Mouse (Mus musculus): Measurements from ENCODE around the gene Med22. TPM values are rescaled to one million over a fixed set of nuclear protein-coding genes. Genes with fewer than 3 reads are reported as not detected.

Med22 gene
- 106 and 119 TPM in 2 replicates for total RNA-seq (2014; rRNA removed)
- 139 and 144 TPM in 2 replicates for polyA plus RNA-seq (2015; fragmentation: Nextera tagmentation; extraction: Ambion mirVana)

GRCm38 (mm10) chr2:26910124-26910993, at the start of gene Med22, which contains the start of gene Rpl7a:
Gene Med22, minus strand, starts transcription at chr2:26910677.
Gene Rpl7a, plus strand, starts transcription at chr2:26910764.
- Histone ChIP-seq H3K4me3 (ENCODE audit: low read depth, low read length) (peak within 1 kb of the TSS; percentile 83), H3K4me2 (ENCODE audit: low read depth, low read length, poor library complexity, severe bottlenecking) (peak within 1 kb of the TSS; percentile 96), H3K27me3 (ENCODE audit: insufficient read depth, low read length) (no peaks in the 10 kb centered on the region), H3K4me1 (ENCODE audit: insufficient read depth, low read length) (peaks cover 17% of the 10 kb centered on the region), H3K9me3 (ENCODE audit: low read length) (no peaks in the 10 kb centered on the region), H3K9ac (replicated peaks; ENCODE audit: low read length, poor library complexity, severe bottlenecking) (peak within 1 kb of the TSS; percentile 94), H3K27ac (ENCODE audit: low read depth, low read length) (peak within 1 kb of the TSS; percentile 94), H3K36me3 (ENCODE audit: insufficient read depth, low read length) (peaks cover 44% of the 10 kb centered on the region)
- ATAC-seq (ENCODE audit: low FRiP score) = peak; percentile 90
- under 1% methylated on average over 61 of the region's 74 CpGs for WGBS
- DNase-seq (ENCODE audit: low spot score) = peak; percentile 99
- no peak for TF ChIP-seq CTCF (IDR thresholded peaks at IDR 0.05)

DNA sequence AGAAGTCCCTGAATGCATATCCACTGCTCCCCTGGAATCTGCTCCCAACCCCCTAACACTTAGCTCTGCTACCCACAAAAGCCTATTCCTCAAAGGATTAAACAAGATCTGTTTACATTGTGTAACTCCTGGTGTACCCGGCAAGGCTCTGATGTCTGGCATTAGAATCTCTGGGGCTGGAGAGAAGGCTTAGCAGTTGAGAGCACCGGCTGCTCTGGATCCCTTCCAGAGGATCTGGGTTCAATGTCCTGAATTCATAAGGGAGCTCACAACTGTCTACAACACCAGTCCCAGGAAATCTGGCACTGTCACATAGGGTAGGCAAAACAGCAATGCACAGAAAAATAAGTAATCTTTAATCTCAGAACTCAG, 47.0 kb upstream of the Med22 start:
- WGBS = 80% methylated on average over 2 of the region's 2 CpGs
- H3K9ac ChIP-seq (replicated peaks; ENCODE audit: low read length, poor library complexity, severe bottlenecking) = no peak overlapping the region
- H3K4me3 ChIP-seq (ENCODE audit: low read depth, low read length) = no peak overlapping the region
- peaks cover 56% of the 10 kb centered on the region for H3K36me3 ChIP-seq (ENCODE audit: insufficient read depth, low read length)
- TF ChIP-seq CTCF (IDR thresholded peaks at IDR 0.05) = no peak
- peaks cover 8% of the 10 kb centered on the region for H3K4me1 ChIP-seq (ENCODE audit: insufficient read depth, low read length)
- ATAC-seq (ENCODE audit: low FRiP score) (no peak), DNase-seq (ENCODE audit: low spot score) (no peak)
- H3K9me3 ChIP-seq (ENCODE audit: low read length) = no peaks in the 10 kb centered on the region
- no peak overlapping the region for H3K4me2 ChIP-seq (ENCODE audit: low read depth, low read length, poor library complexity, severe bottlenecking)
- H3K27ac ChIP-seq (ENCODE audit: low read depth, low read length) = no peak overlapping the region
- H3K27me3 ChIP-seq (ENCODE audit: insufficient read depth, low read length) = no peaks in the 10 kb centered on the region

- no peak for TF ChIP-seq CTCF (IDR thresholded peaks at IDR 0.05)
- Histone ChIP-seq H3K27me3 (ENCODE audit: insufficient read depth, low read length) (no peaks in the 10 kb centered on the region), H3K4me1 (ENCODE audit: insufficient read depth, low read length) (peaks cover 6% of the 10 kb centered on the region), H3K9me3 (ENCODE audit: low read length) (no peaks in the 10 kb centered on the region), H3K9ac (replicated peaks; ENCODE audit: low read length, poor library complexity, severe bottlenecking) (no peak overlapping the region), H3K27ac (ENCODE audit: low read depth, low read length) (no peak overlapping the region), H3K36me3 (ENCODE audit: insufficient read depth, low read length) (peaks cover 62% of the 10 kb centered on the region), H3K4me3 (ENCODE audit: low read depth, low read length) (no peak overlapping the region), H3K4me2 (ENCODE audit: low read depth, low read length, poor library complexity, severe bottlenecking) (no peak overlapping the region)
- WGBS = 94% methylated on average over 12 of the region's 12 CpGs
- no peak for DNase-seq (ENCODE audit: low spot score)
- ATAC-seq (ENCODE audit: low FRiP score) = no peak
Observed at GRCm38 (mm10) chr2:26956811-26957487, 46.5 kb upstream of the Med22 start.

DNA sequence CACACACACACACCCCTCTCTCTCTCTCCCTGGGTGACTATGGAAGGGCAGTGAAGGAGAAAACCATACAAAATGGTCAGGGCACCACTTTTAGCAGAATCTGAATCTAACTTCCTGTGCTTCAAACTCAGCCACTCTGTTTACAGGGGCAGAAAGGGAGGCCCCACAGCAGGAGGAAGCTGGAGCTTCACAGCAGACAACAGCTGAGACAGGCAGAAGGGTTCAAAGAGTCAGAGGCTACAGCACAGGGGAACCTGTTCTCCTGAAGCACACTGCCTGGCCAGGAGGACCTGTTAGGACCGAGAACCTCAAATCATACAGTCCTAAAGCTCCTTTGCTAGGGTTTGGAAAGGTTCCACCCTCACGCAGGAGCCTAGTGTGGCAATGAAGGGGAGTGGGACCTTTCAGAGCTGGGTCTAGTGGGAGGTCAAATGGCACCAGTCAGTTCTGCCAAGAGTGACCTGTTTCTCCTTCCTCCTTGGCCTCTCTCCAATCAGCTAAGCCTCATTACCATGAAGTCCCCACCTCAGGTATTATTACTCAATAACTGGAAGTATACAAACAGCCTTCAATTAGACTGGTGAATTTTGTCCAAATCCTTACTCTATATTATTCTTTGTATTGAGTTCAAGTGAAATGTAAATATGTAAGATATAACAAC, 44.4 kb upstream of the Med22 start:
- Histone ChIP-seq H3K9ac (replicated peaks; ENCODE audit: low read length, poor library complexity, severe bottlenecking) (no peak overlapping the region), H3K9me3 (ENCODE audit: low read length) (no peaks in the 10 kb centered on the region), H3K27me3 (ENCODE audit: insufficient read depth, low read length) (no peaks in the 10 kb centered on the region), H3K4me3 (ENCODE audit: low read depth, low read length) (no peak overlapping the region), H3K4me2 (ENCODE audit: low read depth, low read length, poor library complexity, severe bottlenecking) (no peak overlapping the region), H3K4me1 (ENCODE audit: insufficient read depth, low read length) (no peaks in the 10 kb centered on the region), H3K27ac (ENCODE audit: low read depth, low read length) (no peak overlapping the region), H3K36me3 (ENCODE audit: insufficient read depth, low read length) (peaks cover 65% of the 10 kb centered on the region)
- WGBS = 93% methylated on average over 2 of the region's 2 CpGs
- no peak for ATAC-seq (ENCODE audit: low FRiP score)
- DNase-seq (ENCODE audit: low spot score) = no peak
- no peak for TF ChIP-seq CTCF (IDR thresholded peaks at IDR 0.05)

DNA sequence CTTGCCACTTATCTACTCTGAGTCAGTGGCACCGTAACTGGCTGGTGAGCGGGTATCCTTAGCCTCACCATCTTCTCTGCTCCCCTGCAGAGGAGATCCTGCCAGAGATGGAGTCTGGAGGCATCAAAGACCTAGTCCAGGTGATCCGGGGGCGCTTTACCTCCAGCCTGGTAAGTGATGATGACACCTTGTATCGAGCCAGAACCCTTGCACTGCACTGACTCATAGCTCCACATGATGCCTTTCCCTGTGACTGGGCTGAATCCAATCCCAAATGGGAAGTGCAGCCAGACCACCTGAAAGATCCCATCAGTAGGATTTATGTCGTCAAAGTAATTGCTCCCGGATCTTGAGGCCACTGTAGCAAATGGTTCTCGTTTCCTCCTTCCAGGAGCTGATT, 42.4 kb upstream of the Med22 start:
- no peaks in the 10 kb centered on the region for H3K4me1 ChIP-seq (ENCODE audit: insufficient read depth, low read length)
- DNase-seq (ENCODE audit: low spot score) (no peak), ATAC-seq (ENCODE audit: low FRiP score) (no peak)
- no peak for TF ChIP-seq CTCF (IDR thresholded peaks at IDR 0.05)
- 94% methylated on average over 8 of the region's 8 CpGs for WGBS
- H3K4me2 ChIP-seq (ENCODE audit: low read depth, low read length, poor library complexity, severe bottlenecking) = no peak overlapping the region
- no peak overlapping the region for H3K9ac ChIP-seq (replicated peaks; ENCODE audit: low read length, poor library complexity, severe bottlenecking)
- peaks cover 58% of the 10 kb centered on the region for H3K36me3 ChIP-seq (ENCODE audit: insufficient read depth, low read length)
- H3K27me3 ChIP-seq (ENCODE audit: insufficient read depth, low read length) = no peaks in the 10 kb centered on the region
- H3K27ac ChIP-seq (ENCODE audit: low read depth, low read length) = no peak overlapping the region
- H3K4me3 ChIP-seq (ENCODE audit: low read depth, low read length) = no peak overlapping the region
- H3K9me3 ChIP-seq (ENCODE audit: low read length) = no peaks in the 10 kb centered on the region

Measured in midbrain, postnatal 0 days (tissue).